Mouse (Mus musculus): ENCODE data around the gene Fxyd5. TPM values are rescaled to one million over a fixed set of nuclear protein-coding genes. Genes with fewer than 3 reads are reported as not detected.

Fxyd5 gene
- total RNA-seq, 2 experiments from 2014 or later, result 34.8 to 103 TPM

DNA sequence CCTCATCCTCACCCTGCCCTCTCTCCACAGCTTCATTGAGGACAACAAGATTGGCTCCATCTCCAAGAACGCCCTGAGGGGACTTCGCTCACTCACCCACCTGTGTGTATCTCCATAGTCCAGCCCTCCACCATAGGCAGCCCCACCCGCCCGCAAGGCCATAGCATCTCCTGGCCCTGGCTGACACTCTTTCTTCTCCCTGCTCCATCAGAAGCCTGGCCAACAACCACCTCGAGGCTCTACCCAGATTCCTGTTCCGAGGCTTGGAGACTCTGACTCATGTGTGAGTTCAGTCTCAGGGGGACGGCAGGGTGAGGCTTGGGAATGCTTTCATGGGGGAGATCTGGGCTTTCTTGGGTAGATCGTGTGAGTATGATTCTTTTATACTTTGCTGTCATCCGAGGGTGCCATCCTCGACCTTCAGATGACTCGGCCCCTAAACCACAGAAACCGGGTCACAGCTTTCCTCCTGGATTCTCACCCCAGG, 20.8 kb upstream of the Fxyd5 start:
- DNase-seq, result no peak

- DNase-seq, result no peak
Observed at GRCm38 (mm10) chr7:31060621-31061010, 18.3 kb upstream of the Fxyd5 start.

DNA sequence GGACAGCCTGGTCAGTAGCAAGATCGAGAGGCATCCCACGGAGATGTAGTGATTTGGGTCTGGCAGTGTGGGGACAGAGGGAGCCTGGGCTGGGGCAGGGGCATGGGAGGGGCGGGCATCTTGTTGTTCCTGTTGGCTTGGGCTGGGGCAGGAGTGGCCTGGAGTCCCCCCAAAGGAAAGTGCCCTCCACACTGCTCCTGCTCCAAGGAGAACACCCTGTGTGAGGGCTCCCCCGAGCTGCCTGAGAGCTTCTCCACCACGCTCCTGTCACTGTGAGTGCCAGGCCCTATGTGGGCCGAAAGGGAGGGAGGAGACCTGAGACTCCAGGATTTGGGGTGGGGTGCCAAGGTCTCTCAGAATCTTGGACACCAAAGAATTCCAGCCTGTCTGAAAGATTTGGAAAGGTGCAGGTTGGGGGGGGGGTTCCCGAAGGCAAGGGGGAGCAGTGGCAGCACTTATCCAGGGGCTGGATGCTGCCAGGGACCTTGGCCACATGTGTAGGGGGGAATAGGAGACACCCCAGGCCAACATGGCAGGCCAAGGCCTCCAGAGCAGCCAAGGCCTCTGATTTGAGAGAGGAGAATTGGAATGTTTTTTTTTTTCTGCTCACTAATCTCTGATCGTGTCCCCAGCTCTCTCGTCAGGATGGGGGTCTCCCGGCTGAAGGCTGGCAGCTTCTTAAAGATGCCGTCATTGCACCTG, 17.8 kb upstream of the Fxyd5 start:
- DNase-seq, result no peak

DNA sequence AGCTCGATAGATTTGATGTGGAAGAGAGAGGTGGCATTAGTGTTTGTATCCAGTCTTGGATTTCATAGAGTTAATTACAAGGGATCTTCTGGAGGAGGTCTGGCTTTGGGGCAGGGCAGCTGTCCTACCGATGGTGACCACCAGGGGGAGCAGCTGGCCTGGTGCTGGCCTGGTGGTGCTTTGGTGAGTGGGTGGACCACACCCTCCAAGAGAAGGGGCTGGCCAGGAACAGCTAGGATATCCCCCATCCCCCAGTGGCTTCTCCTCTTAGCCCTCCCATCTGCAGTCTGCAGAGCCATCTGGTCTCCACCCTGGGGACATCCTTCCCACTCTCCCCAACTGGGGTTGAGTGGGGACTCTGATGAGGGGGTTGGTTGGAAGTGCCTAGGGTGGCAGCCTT, 16.8 kb upstream of the Fxyd5 start, which contains the start of gene Lgi4:
Lgi4 (plus strand) TSS at position 235 of the 400 bp plus-strand sequence.
- DNase-seq, result peak; percentile 87 to 91

DNA sequence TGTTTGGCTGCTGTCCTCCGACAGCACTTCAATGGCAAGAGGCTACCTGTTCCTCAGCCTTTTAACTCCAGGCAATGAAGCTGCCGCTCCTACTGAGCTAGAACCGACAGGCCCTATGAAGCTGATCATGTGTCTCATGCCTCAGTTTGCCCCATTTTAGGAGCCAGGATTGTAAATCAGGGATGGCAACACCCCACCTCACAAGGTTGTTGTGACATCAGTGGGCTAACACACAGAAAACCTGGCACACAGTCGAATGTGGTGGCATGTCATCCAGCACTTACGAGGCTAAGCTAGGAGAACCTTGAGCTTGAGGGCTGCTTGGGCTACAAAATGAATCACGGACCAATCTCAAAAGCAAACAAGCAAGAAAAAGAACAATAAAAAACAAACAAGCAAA, 15.9 kb upstream of the Fxyd5 start:
- DNase-seq, result peak in 1 of 2 experiments; percentile 69

DNA sequence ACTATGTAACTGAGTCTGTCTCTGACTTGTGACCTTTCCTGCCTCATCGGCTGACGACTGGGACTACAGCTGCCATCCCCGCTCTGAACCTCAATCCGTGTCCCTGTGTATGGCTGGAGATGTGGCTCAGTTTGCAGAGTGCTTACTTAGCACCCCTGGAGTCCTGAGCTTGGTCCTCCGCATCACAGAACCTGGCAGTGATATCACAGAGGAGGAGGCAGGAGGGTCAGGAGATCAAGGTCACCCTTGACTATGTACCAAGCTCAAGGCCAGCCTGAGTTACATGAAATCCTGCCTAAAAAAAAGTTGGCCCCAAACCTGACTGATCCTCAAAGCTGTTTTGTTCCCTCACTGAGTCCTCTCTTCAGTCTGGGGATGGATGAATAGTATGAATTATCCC, 15.4 kb upstream of the Fxyd5 start:
- peak; percentile 42 to 48 for DNase-seq

GRCm38 (mm10) chr7:31057071-31057470, 14.8 kb upstream of the Fxyd5 start, which contains the start of gene Fxyd1:
Fxyd1 (minus strand) TSS chr7:31057199.
- no peak for DNase-seq

GRCm38 (mm10) chr7:31056448-31056847, 14.2 kb upstream of the Fxyd5 start:
- DNase-seq, result no peak

DNA sequence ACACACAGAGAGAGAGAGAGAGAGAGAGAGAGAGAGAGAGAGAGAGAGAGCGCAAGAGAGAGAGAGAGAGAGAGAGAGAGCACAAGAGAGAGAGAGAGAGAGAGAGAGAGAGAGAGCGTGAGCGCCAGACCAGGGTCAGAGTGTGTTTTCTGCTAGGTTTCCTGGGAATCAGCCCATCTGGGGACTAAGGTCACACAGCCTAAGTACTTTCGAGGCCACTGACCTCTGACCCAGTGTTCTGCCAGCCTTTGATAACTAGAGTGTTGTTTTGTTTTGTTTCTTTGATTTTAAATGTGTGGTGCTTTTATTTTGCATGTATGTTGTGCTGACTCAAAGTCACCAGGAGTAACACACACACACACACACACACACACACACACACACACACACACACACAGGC, 13.6 kb upstream of the Fxyd5 start:
- peak; percentile 42 to 54 for DNase-seq

GRCm38 (mm10) chr7:31055354-31055824, 13.1 kb upstream of the Fxyd5 start:
- peak; percentile 75 to 90 for DNase-seq

DNA sequence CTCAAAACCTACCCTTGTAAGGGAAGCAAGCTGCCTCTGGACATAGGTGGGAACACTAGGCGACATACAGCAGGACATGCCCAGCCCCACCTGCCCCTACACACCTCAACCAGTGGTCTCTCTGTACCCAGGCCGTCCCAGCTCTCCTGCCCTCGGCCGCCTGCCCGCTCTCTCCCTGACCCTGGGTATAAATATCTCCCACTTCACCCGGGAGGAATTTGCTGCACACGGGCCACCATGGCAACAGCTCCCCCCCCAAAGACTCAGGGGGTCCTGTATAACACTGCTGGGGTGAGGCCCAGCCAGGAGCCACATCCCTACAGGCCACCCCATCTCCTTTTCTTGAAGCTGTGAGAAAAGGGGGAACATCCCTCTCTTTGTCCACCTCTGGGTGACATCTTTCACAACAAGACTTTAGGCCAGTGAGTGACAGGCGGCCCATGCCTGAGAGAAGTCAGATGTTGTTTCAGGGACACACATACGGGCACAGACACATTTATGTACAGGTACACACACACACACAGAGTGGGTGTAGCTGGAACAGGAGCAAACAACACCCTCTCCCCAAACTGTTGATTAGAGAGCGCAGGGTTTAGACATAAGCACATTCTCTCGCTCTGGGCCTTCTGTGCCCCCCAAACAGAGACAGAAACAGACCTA, 12.5 kb upstream of the Fxyd5 start:
- peak; percentile 50 to 63 for DNase-seq

GRCm38 (mm10) chr7:31053882-31054447, 11.7 kb upstream of the Fxyd5 start:
- peak in 1 of 2 experiments; percentile 39 for DNase-seq

DNA sequence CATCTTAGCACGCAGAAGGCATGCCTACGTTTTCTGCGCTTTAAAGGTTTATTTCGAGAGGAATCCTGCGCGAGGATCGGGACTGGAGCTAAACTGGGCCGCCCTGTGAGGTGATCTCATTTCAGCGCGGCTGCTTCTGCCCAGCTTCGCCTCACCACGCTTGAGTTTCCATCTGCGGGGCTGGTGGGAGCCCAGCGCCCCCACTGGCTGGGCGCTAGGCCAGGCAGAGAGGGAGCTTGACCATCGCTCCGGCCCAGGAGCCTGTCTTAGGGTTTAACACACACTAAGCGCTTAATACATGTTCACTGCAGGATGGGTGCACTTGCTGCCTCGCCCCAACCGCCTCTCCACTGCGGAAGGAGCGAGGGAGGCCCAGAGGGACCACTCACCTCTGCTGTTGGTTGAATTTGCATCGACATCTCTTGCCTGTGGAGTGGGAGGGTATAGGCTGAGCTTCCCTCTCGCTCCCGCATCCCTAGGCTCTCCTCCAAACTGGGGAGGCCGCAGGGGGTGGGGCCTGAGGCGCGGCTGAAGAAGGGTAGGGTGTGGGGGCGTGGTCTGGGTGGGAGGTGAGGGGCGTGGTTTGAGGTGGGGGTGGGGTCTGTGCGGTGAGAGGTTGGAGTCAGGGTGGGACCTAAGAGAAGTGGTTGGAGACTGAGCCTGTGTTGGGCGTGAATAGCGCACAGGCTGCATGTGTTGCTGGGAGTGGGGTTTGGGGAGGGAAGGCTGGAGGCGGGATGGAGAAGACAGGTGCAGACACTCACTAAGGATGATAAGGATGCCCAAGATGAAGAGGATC, 10.6 kb upstream of the Fxyd5 start:
- peak in 1 of 2 experiments; percentile 58 for DNase-seq

- DNase-seq, result no peak
Observed at GRCm38 (mm10) chr7:31052251-31052635, 10.0 kb upstream of the Fxyd5 start.

GRCm38 (mm10) chr7:31051321-31052021, 9.2 kb upstream of the Fxyd5 start, which contains the start of gene Fxyd7:
Fxyd7 (minus strand) TSS chr7:31051467.
- no peak for DNase-seq

GRCm38 (mm10) chr7:31050921-31051320, 8.6 kb upstream of the Fxyd5 start:
- DNase-seq, result no peak

- no peak for DNase-seq
Observed at GRCm38 (mm10) chr7:31050487-31050886, 8.2 kb upstream of the Fxyd5 start.

DNA sequence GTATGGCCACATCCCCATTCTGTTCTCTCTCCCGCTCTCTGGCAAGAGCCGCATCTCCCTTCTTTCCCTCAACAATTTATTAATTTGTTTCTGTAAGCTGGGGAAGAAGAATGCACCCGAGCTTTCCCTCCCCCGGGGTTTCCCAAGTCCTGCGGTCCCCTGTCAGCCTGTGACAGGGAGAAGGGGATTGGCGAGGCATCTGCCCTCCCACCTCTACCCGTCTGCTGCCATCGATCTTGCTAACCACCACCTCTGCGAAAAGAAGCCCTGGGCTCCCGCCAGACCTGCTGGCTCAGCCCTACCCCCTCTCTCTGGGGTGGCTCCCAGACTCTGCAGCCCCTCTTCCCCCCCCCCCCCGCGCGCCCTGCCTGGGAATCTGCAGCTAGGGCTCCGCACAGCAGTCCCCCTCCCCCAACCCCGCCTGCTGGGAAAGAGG, 7.6 kb upstream of the Fxyd5 start:
- no peak for DNase-seq

DNA sequence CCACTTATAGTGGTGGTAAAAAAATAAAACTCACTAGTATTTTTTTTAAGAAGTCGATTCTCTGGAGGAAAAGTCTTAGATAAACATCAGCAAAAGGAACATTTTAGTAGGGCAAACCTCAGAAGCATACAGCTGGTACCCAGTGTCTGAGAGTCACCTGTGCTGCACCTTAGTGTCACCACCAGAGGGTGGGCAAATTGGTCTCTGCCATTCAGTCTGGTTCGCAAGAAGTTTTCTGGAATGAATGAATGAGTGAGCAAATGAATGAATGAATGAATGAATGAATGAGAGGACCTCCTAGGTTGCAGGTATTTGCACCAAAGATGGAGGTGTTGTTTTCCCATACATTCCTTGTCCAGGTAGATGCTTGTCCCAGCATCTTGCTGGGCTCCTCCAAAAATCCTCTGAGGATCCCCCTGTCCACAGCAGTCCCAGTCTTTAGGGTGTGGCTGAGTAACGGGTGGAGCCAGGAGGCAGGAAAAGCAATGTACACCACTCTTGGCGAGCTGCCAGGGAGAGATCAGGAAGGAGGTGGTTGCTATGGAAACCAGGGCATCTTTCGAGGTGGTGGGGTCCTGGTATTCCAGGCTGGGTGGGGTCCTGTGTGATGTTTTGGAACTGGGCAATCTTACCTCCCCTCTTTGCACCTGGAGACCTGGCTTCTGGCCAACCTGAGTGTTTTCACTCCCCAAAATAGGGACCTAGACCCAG, 7.0 kb upstream of the Fxyd5 start:
- no peak for DNase-seq

DNA sequence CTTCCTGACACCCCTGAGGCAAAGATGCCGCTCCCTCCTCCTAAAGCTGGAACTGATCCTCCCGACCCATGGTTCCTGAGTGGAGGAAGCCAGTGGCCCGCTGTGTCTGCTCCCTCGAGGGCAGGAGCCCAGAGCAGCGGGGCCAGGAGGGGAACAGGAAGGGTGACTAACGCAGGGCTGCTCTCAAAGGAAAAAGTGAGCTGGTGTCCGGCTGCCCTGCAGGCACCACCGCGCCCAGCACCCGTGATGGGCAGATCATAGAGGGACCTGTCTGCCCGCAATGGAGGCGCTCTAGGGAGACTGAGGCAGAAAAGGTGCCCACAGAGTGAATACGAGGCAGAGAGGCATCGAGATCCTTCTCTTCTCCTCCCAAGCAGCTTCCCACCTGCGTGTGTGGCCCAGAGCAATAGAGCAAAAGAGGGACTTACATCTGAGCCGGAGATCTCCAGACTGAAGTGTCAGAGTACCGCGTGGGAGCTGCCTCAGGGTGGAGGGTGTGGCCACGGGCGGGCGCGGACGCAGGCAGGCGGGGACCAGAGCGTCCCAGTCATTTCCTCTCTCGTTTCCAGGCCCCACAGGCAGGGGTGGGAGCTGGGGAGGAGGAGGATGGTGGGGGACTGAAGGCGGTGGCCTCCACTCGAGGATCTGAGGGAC, 492 bp downstream of the Fxyd5 start:
- peak; percentile 71 to 79 for DNase-seq
